Mouse (Mus musculus) spleen, adult 2 months (tissue): ENCODE measurements around the gene Lcp2.

Experiments used
- CTCF ChIP-seq: fragments of 200-500 bp; IDR thresholded peaks from 2 replicates; pipeline ENCODE4 v1.5.1; 2011; ENCODE audit warnings: mild to moderate bottlenecking, inconsistent platforms; ENCODE audit not compliant: insufficient read depth, insufficient read length, insufficient replicate concordance; ENCODE audit errors: extremely low read depth
- POLR2A ChIP-seq: fragments of 200-500 bp; IDR thresholded peaks from 2 replicates; pipeline ENCODE4 v1.6.1; 2011; ENCODE audit warnings: low read depth, low read length, inconsistent platforms

DNA sequence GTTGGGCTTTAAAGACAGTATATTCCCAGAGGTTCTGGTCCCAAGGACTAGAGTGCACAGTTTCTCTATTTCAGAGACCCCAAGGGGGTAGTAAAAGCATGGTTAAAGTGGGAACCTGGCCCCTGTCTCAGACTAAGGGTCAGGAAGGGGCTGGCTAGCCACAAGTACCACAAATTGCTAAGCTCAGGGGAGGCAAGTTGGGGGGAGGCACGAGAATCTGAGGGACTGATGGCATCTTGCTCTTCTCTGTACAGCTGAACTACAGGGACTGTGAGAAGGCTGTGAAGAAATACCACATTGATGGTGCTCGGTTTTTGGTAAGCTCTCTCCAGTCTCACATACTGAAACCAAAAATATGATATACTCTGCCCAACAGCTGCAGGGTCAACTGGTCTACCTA lies 3.9 kb downstream of the Lcp2 start:
- TF ChIP-seq CTCF, result no peak
- TF ChIP-seq POLR2A, result no peak
